Mouse (Mus musculus) kidney, adult 2 months (tissue): ENCODE results near the gene Ghrh.

ENCODE experiments used
- CTCF ChIP-seq: fragments of 200-500 bp; conservative IDR thresholded peaks from 2 replicates; pipeline ENCODE4 v1.5.1; 2011; ENCODE audit warnings: low read depth, mild to moderate bottlenecking, control low read depth, low read length, moderate library complexity, mixed read lengths; ENCODE audit not compliant: insufficient read depth, insufficient read length
- POLR2A ChIP-seq: fragments of 200-500 bp; IDR thresholded peaks from one replicate; pipeline ENCODE4 v1.6.1; 2011; ENCODE audit warnings: low read depth, low read length, control low read depth

- TF ChIP-seq CTCF = no peak
- TF ChIP-seq POLR2A = no peak
These were observed 45.0 kb upstream of the Ghrh start for GRCm38 (mm10) chr2:157392331-157392730.
